Mouse (Mus musculus) layer of hippocampus, postnatal 25 days (tissue): ENCODE results near the gene Zfp593. TPM values are rescaled to one million over a fixed set of nuclear protein-coding genes. Genes with fewer than 3 reads are reported as not detected.
A peak's percentile ranks its signal among the peaks of the same experiment; 100 is the strongest.
"Not testable (repeated sequence)": the region's sequence is repeated elsewhere in the genome, so short reads cannot be mapped to it uniquely, and the experiment has no call there.

ENCODE experiments used
- DNase-seq, 2 experiments: peaks; one replicate each; pipeline ENCODE4 v3.0.0; 2022; ENCODE audit warnings: mixed read lengths in 2 of 2, low spot score in 1 of 2; ENCODE audit errors: extremely low spot score in 1 of 2
- total RNA-seq, 2 experiments: library from RNA; stranded (reverse); gene quantifications; 2 replicates each; pipeline ENCODE4 v1.2.3; 2021

Gene Zfp593
- 10 to 100 TPM in 1 of 2 experiments, 1 to 10 TPM in 1; 9.9 to 10.3 TPM for total RNA-seq

DNA sequence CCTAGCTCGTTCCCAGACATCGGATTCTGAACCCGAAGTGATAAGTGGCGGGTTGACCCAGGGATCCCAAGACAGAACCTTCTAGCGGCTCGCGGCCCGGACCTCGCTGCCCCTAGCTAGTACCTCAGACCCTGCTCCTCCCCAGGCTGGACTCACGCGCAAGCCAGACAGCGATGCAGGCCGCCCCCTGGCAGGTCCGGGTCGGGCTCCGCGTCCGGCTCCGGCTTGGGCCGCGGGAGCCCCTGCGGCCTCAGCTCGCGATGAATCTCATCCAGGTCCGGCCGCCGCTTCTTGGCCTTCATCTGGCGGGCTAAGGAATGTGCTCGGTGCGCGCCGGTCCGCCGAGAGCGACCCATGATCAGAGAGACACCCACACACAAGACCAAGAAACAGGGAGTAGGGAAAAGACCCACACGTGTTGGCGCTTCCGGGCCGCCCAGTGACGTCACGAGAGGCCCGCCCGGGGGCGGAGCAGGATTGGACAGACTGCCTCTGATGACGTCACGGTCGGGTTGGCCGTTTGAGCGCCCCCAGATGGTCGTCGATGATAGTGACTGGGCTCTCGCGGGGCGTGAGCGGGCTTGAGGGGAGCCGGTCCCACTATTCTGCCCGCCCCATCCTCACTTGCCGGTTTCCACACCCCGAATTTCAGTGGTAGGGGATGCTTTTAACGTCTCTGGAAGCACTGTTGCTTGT is at the start of gene Zfp593:
TSS of gene Zfp593 (minus strand) at position 445 of the 696 bp plus-strand sequence.
- peak; percentile 96 to 97 for DNase-seq

DNA sequence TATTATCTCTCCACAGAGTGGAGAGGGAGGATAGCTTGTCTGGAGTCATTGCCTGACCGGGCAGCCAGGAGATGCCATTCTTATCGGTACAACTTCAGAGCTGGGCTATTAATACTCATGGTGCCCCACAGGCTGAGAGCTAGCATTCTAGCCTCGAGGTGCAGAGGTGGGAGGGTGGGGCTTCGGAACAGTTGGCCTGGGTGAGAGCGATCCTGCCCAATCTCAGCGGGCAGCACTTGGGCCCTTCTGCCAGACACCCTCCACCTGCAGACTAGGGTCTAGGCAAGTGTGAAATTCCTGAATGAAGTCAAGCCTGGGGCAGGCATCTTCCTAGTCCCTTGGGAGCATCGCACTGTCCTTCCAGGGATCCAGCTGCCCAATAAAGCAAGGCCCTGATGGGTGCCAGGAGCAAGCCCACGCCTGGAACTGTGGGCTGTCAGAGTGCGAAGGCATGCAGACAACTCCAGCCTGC is 48.3 kb upstream of the Zfp593 start:
- no peak for DNase-seq

DNA sequence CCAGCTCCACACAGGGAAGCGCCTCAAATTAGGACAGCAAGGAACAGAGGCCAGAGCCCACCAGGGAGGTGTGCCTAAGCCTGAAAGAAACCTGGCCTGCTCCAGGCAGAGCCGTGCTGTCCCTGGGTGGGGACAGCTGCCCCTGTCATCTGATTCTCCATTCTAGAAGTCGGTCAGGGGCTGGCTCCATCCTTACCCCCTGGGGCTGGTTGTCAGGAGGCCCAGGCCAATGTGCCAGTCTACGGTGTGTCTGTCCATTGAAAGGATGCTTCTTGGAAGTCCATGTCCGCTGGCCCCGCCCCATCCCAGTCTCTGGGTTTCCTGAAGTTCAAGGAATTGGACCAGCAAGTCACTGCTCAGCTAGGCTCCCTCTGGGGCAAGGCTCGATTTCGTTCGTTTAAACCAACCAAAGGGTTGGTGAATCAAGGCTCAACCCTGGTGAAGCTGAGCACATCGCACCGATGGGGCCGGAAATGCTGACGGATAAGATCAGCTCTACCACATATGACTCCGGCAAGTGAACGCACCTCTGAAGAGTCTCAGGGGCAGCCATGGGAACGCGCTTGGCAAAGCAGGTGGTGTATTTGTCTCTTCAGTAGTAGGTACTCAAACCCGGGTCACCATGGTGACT is 47.8 kb upstream of the Zfp593 start:
- DNase-seq, result no peak

DNA sequence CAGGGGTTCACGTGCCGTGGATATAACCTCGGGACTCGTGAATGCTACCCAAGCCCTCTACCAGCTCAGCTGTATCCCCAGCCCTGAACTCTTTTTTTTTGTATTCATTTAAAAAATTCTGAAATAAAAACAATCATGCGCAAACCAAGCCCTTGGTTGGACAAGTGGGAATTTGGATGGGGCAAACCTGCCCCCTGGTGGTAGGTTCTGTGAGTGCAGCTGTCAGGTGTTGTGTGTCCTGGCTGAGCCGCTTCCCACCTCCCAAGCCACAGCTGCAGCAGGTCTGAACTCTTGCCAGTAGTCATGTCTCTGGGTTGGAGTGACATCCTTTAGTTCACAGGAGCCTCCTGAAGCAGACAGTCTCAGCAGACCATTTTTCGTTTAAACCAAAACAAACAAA is 46.7 kb upstream of the Zfp593 start:
- DNase-seq, result peak; percentile 68 to 86

DNA sequence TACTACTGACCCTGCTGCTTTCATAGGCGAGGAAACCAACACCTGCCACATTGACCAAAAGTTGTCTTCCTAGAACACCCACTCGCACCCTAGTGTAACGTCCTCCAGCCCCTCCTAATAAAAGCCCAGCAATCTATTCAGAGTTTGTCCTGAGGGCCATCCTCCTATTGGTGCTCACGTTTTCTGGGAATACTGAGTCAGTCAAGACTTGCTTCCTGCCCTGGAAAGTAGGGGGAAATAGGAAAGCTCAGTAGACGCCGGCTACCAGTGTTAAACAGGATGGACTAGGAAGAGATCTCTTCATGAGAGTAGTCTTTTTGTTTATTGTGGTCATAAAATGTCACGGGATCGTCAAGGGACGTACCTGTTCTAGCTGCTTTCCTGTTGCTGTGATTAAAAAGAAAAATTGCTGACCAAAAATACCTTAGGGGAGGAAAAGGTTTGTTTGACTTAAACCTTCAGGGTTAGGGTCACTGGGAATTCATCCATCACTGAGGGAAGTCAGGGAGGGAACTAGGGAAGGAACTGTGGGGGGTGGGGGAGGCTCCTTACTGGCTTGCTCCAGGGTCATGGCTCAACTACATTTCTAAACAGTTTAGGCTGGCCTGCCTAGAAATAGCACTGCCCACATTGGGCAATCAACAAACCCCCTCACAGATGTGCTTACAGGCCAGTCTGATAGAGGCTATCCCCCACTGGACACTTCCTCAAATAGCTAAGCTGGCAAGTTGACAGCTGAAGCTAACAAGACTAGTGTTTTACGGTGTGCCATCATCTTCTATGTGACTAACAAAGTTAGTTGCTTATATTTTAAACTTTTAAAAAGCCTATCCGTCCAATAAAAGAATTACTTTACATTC is 43.2 kb upstream of the Zfp593 start:
- no peak for DNase-seq

GRCm38 (mm10) chr4:134287575-134288025 is 42.2 kb upstream of the Zfp593 start, which contains the start of gene Pdik1l:
TSS of gene Pdik1l (minus strand) at chr4:134287895.
- peak in 1 of 2 experiments; percentile 60 for DNase-seq

DNA sequence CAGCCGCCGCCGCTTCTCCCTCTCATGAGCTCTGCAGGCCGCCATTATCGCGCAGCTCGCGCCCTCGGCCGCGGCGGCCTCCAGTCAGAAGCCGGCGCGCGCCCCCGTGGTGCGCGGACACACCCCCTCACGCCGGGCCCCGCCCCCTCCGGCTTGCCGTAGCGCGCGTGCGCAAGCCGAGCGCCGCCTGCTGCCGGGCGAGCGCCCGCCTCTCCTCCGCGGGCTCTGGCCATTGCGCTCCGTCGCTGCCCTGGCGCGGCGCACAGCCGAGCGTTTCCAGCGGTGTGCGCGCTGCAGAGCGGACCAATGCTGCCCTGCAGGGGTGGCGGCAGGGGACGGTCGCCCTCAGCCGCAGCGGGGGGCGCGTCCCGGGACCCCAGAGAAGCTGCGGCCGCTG is 41.8 kb upstream of the Zfp593 start:
- peak; percentile 97 to 99 for DNase-seq

DNA sequence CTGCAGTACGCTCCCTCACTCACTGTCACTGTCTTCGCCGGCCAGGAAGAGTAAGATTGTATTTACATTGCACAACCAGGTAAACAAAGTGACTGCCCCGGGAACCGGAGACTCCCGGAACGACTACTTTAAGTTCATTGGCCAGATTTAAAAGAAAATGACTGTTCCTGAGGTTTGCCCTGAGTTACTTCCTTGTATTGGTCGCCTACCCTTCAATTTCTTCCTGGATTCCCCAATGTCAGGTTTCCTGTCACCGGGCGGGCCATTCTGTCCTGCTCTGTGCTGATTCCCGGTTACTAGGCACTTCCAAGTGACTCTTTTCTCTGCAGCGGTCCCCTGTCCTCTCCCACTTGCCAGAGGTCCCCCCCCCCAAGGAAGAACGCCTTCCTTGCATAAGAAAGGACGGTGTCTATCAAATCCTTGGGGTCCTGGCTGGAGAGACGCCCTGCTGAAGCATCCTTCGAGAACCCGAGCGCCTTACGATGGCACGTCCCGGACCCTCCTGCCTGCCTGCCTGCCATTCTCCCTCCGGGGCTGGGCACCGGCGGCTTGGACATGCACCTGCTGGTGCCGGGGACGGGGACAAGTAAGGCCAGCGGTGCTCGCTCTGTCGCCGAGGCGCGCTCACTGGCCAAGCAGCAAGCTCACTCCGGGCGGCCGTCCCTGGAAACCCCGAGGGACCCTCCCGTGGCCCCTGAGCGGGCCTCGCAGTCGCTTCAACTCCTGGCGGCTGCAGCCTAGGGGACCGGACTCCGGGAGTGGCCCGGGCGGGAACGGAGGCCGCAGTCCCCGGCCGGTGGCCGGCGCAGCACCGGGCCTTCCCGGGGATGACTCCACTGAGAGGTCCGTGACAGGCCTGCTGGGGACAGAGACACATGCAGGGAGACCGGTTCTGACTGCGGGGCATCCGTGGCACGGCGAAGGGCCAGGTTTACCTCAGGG is 41.1 kb upstream of the Zfp593 start:
- no peak for DNase-seq

DNA sequence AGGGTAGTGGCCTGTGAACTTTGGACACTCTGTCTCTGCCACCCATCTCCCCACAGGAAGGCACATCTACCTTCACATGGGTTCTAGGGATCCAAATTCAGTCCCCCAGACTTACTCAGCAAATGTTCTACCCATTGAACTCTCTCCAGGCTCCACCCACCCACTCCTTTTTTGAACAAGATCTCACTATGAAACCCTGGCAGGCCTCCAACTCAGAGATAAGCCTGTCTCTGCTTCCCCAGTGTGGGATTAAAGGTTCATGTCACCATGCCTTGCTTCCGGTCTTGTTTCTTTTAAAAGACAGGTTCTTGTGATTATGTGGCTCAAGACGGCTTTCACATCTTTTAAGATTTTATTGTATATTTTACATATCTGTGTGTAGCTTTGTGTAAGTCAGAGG is 39.5 kb upstream of the Zfp593 start:
- no peak for DNase-seq

GRCm38 (mm10) chr4:134273417-134274345 is 28.3 kb upstream of the Zfp593 start:
- no peak for DNase-seq

GRCm38 (mm10) chr4:134272731-134273416 is 27.5 kb upstream of the Zfp593 start:
- no peak for DNase-seq

DNA sequence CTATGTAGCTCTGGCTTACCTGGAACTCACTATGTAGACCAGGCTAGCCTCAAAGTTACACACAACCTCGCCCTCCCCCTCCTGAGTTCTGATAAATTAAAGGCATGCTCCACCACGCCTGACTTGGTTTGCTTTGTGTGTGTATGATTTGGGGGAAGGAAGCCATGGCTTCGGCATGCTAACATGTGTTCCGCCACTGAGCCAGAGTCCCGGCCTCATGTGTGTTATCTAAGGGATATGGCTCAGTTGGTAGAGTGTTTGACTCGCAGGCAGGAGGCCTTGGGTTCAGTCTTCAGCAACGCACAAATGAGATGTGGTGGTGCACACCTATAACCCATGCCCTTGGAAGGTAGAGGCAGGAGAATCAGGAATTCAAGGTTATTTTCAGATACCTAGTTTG is 26.6 kb upstream of the Zfp593 start:
- no peak for DNase-seq

DNA sequence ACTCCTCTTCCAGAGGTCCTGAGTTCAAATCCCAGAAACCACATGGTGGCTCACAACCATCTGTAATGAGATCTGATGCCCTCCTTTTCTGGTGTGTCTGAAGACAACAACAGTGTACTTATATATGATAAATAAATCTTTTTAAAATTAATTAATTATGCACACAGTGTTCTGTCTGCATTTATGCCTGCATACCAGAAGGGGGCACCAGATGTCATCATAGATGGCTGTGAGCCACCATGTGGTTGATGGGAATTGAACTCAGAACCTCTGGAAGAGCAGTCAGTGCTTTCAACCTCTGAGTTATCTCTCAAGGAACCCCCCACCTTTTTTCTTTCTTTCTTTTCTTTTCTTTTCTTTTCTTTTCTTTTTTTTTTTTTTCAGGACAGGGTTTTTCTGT is 24.2 kb upstream of the Zfp593 start:
- not testable (repeated sequence) for DNase-seq

- no peak for DNase-seq
Observed at GRCm38 (mm10) chr4:134268102-134268655, 22.8 kb upstream of the Zfp593 start.

GRCm38 (mm10) chr4:134265860-134266585 is 20.6 kb upstream of the Zfp593 start:
- no peak for DNase-seq

GRCm38 (mm10) chr4:134263191-134263590 is 17.8 kb upstream of the Zfp593 start:
- peak; percentile 33 to 75 for DNase-seq

DNA sequence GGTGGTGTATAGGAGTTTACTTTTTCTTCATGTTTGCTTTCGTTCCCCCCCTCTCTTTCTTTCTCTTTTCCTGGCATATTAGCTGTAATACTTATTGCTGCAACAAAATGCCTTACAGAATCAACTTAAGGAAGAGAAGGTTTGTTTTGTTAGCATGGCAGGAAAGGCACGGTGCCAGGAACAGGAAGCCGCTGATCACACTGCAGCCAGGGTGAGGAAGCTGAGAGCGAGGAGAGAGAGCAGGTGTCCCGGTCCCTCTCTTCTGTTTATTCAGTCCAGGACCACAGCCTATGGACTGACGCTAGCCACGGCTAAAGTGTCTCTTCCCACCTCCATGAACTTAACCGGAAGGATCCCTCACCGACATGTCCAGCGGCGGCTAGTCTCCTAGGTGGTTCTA is 13.0 kb upstream of the Zfp593 start:
- DNase-seq, result no peak
